Mouse (Mus musculus): ENCODE measurements around the gene Gls2.
"Not testable (repeated sequence)": the region's sequence is repeated elsewhere in the genome, so short reads cannot be mapped to it uniquely, and the experiment has no call there.

Gene Gls2

DNA sequence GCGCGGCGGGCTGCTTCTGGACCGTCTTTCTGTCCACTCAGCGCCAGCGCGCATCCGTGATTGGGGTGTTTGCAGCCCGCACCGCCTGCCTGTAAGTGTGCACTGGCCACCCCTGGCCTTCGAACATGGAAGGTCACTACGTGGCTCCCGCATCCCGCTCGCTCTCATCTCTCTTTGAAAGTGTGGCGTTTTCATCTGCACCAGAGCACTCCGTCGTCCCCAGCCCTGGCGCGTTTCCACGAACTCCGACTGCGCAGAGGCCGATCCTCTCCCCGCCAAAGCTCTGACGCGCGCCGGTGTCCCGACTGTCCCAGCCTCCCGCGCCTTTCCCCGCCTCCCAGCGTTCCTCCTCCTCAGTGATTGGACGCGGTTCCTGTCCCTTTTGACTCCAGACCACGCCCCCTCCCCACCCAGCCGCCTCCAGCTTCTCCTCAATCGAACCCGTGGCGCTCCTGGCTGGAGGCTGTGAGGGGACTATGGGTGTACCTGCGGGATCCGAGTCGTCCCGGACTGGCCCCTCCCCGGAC, at the start of gene Gls2:
Gene Gls2, plus strand, starts transcription at position 434 of the 527 bp plus-strand sequence.
- peak; percentile 95 for DNase-seq (ENCODE audit: low spot score)

DNA sequence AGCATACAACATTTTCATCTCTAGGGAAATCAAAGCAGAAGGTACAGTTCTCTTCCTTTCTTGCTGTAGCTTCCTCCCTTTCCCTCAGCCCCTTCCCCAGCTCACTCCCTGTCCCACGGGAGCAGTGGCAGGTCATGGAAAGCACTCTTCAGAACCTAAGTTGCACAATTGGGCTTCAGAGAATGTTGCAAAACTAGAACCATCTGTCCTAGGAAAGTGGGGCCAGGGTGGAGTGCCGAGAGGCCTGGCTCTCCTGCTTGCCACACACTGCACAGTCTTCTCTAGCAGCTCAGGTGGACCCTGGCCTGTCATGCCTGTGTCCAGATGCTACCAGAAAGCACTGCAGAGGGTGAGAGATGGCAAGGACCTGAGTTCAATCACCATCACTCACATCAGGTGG, 49.3 kb upstream of the Gls2 start:
- no peak for DNase-seq (ENCODE audit: low spot score)

DNA sequence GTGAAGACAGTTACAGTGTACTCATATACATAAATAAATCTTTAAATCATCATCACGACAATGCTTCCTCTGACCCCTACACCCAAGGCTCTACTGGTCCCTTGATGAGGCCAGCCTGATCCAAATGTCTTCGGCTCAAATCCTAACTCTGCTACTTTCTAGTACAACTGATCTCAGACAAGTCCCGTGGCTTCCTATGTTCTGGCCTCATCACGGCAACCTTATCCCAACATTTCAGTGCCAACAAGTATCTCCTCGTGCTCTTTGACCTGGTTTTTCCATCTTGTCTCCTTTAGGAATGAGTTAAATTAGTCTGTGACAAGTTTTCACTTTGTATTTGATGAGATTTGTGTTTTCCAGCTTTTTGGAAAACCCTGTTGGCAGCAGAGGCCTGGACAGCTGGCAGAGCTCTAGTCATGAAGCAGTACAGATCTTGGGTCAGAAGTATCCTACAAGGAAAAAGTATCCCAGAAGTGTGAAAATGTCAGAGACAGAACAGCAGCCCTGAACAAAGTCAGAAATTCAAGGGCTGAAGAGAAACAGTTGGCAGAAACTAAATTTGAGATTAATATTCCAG, 45.4 kb upstream of the Gls2 start:
- no peak for DNase-seq (ENCODE audit: low spot score)

- peak; percentile 83 for DNase-seq (ENCODE audit: low spot score)
These were observed 44.7 kb upstream of the Gls2 start for GRCm38 (mm10) chr10:128149592-128149991.

GRCm38 (mm10) chr10:128150941-128151340, 43.3 kb upstream of the Gls2 start:
- peak; percentile 49 for DNase-seq (ENCODE audit: low spot score)

DNA sequence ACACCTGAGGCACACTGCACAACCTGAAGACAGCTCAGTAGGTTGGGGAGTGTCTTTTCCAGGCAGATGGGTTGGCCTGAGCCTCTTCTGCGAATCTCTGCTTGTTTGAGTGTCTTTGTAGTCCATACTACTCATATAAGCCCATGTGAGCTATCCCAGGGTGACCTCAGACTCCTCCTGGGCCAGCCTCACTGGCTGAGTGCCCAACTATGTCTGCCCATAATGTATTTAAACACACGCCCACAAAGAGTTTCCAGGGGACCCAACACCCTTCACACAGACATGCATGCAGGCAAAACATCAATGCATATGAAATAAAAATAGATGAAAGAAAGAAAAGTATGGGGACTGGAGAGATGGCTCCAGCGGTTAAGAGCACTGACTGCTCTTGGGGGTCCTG, 40.3 kb upstream of the Gls2 start:
- no peak for DNase-seq (ENCODE audit: low spot score)

GRCm38 (mm10) chr10:128165726-128166125, 28.5 kb upstream of the Gls2 start:
- DNase-seq (ENCODE audit: low spot score), result not testable (repeated sequence)

GRCm38 (mm10) chr10:128167091-128167490, 27.2 kb upstream of the Gls2 start:
- no peak for DNase-seq (ENCODE audit: low spot score)

DNA sequence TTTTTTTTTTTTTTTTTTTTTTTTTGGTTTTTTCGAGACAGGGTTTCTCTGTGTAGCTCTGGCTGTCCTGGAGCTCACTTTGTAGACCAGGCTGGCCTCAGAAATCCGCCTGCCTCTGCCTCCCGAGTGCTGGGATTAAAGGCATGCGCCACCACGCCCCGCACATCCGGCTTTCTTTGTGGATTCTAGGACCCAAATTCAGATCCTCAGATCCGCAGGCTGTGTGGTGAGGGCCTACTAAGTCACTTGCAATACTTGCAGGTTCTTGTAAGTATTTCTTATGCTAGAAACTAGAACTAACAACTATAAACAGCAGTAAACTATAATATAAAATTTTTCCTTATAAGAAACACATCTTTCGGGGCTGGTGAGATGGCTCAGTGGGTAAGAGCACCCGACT, 22.9 kb upstream of the Gls2 start:
- DNase-seq (ENCODE audit: low spot score), result not testable (repeated sequence)

- no peak for DNase-seq (ENCODE audit: low spot score)
These were observed 19.0 kb upstream of the Gls2 start for GRCm38 (mm10) chr10:128175302-128175701.

DNA sequence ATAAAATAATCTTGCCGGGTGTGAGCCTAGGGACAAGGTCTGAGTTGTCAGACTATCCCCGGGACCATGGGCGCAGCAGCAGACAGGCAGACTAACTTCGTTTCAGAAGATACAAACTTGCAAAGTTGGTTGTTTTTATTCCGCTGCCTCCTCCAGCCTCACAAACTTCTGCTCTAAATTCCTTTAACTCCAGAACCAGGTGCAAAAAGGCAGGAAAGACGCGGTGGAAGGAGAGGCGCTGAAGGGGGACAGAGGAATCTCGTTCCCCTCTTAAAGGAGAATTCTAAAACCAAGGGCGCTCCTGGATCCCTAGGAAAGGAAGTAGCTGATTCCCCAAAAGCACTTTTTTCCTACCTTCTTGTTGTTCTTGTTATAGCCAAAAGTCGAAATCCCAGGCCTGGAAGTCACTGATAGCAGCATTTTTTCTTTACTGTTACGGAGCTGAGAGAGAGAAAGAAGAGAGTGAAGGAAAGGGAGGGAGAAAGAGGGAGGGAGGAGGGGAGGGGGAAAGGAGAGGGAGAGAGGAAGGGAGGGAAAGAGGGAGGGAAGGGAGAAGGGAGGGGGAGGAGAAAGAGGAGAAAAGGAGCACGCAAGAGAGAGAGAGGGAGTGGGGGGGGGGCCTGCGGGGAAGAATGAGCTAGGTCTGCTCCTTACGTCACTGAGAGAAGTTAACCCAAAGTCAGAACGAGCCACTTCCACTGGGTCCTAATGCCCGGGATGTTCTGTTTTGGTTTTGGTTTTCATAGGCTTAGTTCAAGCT, 18.1 kb upstream of the Gls2 start:
- DNase-seq (ENCODE audit: low spot score), result peak; percentile 67

- DNase-seq (ENCODE audit: low spot score), result no peak
These were observed 16.9 kb upstream of the Gls2 start for GRCm38 (mm10) chr10:128177316-128177715.

- DNase-seq (ENCODE audit: low spot score), result no peak
These were observed 14.3 kb upstream of the Gls2 start, which contains the start of gene Rbms2 for GRCm38 (mm10) chr10:128179989-128180388. TSS of gene Rbms2 (minus strand) at chr10:128180297.

DNA sequence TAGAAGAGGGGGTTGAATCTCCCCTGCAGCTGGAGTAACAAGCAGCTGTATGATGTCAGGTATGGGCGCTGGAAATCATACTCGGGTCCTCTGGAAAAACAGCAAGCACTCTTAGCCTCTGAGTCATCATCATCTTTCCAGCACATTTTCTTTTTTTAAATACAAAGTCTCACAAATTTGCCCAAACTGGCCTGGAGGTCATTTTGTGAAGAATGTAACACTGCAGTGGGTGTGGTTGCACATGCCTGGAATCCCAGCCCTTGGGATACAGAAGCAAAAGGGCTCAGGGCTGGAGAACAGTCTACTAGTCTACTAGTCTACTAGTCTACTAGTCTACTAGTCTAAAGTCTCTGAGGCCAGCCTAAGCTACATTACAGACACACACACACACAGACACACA, 10.0 kb upstream of the Gls2 start:
- no peak for DNase-seq (ENCODE audit: low spot score)

- no peak for DNase-seq (ENCODE audit: low spot score)
These were observed 8.8 kb upstream of the Gls2 start for GRCm38 (mm10) chr10:128185277-128185940.

GRCm38 (mm10) chr10:128185959-128186358, 8.3 kb upstream of the Gls2 start:
- peak; percentile 71 for DNase-seq (ENCODE audit: low spot score)

DNA sequence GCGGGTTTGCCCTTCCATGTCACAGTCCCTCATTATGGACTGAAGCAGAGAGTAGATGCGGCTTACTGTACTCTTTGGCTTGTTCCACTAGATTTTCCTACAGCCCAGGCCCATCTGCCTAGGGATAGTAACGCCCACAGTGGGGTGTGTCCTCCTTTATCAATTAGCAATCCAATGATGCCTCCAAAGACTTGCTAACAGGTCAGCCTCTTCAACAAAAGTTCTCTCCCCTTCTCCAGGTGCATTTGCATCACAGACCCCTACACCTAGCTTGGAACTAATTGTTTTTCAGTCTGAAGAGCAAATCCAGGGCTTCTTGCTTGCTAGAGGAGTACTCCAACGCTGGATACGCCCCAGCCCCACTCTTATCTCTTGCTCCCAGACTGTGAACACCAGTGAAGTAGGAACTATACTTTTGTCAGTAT, 7.1 kb upstream of the Gls2 start:
- DNase-seq (ENCODE audit: low spot score), result no peak

DNA sequence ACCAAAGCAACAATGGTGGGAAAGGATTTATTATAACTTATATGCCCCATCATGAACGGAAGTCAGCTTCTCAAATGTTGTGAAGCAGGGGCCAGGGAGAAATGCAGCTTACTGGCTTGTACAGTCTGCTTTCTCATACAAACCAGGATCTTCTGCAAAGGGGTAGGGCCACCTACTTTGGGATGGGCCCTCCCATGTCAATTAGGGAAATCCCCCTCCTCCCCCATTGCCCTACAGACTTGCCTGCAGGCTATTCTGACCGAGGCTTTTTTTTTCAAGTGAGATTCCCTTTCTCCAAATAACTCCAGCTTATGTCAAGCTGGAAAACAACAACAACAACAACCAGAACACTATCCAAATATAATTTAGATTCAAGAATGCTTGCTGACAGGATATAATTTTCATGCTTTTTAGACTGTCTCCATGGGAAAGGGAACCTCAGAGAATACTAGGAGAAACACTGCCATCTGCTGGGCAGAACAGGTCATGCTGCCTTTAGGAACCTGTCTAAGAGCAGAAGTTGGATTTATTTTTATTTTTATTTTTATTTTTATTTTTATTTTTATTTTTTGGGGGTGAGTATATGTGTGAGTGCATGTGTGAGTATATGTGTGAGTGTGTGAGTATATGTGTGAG, 5.9 kb upstream of the Gls2 start:
- DNase-seq (ENCODE audit: low spot score), result peak; percentile 42

- no peak for DNase-seq (ENCODE audit: low spot score)
These were observed 2.8 kb upstream of the Gls2 start for GRCm38 (mm10) chr10:128191472-128191871.

DNA sequence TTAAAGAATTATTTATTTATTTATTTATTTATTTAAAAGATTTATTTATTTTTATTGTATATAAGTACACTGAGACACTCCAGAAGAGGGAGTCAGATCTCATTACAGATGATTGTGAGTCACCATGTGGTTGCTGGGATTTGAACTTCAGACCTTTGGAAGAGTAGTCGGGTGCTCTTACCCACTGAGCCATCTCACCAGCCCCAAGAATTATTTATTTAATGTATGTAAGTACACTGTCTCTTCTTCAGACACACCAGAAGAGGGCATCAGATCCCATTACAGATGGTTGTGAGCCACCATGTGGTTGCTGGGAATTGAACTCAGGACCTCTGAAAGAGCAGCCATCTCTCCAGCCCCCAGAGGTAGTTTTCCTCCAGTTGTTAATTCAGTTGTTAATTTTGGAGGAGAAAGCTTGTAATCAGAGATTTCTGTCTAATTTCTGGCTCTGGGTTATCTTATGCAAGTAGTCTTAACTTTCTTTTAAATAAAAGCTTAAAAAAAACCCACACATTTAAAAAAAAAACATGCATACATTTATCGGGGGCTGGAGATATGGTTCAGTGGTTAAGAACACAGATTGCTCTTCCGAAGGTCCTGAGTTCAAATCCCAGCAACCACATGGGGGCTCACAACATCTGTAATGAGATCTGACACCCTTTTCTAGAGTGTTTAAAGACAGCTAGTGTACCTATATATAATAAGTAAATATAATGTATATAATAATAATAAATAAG, 2.1 kb upstream of the Gls2 start:
- DNase-seq (ENCODE audit: low spot score), result not testable (repeated sequence)

DNA sequence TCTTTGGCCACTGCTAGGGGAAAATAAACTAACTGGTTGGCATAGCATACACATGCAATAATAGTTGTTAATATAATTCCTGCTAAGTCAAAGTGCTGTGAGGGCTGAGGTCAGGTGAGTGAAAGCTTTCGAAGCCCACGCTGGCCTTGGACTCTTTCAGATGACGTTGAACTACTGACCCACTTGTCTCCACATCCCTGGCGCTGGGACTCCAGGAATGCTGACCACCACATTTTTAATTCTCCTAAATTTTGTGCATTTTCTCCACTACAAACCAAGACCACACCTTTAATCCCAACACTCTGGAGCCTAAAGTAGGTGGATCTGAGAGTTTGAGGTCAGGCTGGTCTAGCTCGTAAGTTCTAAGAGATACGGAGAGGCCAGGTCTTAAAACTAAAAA, 1.1 kb upstream of the Gls2 start:
- DNase-seq (ENCODE audit: low spot score), result no peak

Measured in testis, postnatal 14 days (tissue).